Mouse (Mus musculus): ENCODE data around the gene Calr3.

Gene Calr3

GRCm38 (mm10) chr8:72443338-72443993 lies at the start of gene Calr3, which contains the start of gene 1700030K09Rik:
Gene Calr3, minus strand, starts transcription at chr8:72443870.
Gene 1700030K09Rik, plus strand, starts transcription at chr8:72443880.
- peak; percentile 94 for DNase-seq (ENCODE audit: low read depth, low spot score)

GRCm38 (mm10) chr8:72493381-72493780 lies 49.7 kb upstream of the Calr3 start:
- DNase-seq (ENCODE audit: low read depth, low spot score), result no peak

- peak; percentile 98 for DNase-seq (ENCODE audit: low read depth, low spot score)
Measured at GRCm38 (mm10) chr8:72492622-72493081, 49.0 kb upstream of the Calr3 start.

- DNase-seq (ENCODE audit: low read depth, low spot score), result peak; percentile 15
Measured at GRCm38 (mm10) chr8:72491680-72492621, 48.3 kb upstream of the Calr3 start, which contains the start of gene Slc35e1. Gene Slc35e1, minus strand, starts transcription at chr8:72492614.

- no peak for DNase-seq (ENCODE audit: low read depth, low spot score)
Measured at GRCm38 (mm10) chr8:72491017-72491416, 47.3 kb upstream of the Calr3 start.

- DNase-seq (ENCODE audit: low read depth, low spot score), result no peak
Measured at GRCm38 (mm10) chr8:72487014-72487413, 43.3 kb upstream of the Calr3 start.

GRCm38 (mm10) chr8:72485456-72486199 lies 42.0 kb upstream of the Calr3 start:
- DNase-seq (ENCODE audit: low read depth, low spot score), result no peak

GRCm38 (mm10) chr8:72474826-72475546 lies 31.3 kb upstream of the Calr3 start, which contains the start of gene Cherp:
Gene Cherp, minus strand, starts transcription at chr8:72475226.
- DNase-seq (ENCODE audit: low read depth, low spot score), result peak; percentile 94

- no peak for DNase-seq (ENCODE audit: low read depth, low spot score)
Measured at GRCm38 (mm10) chr8:72470684-72471083, 27.0 kb upstream of the Calr3 start.

- no peak for DNase-seq (ENCODE audit: low read depth, low spot score)
Measured at GRCm38 (mm10) chr8:72469984-72470383, 26.3 kb upstream of the Calr3 start.

- DNase-seq (ENCODE audit: low read depth, low spot score), result no peak
Measured at GRCm38 (mm10) chr8:72469243-72469642, 25.6 kb upstream of the Calr3 start.

- DNase-seq (ENCODE audit: low read depth, low spot score), result no peak
Measured at GRCm38 (mm10) chr8:72464211-72464610, 20.5 kb upstream of the Calr3 start.

- no peak for DNase-seq (ENCODE audit: low read depth, low spot score)
Measured at GRCm38 (mm10) chr8:72459881-72460533, 16.3 kb upstream of the Calr3 start.

- DNase-seq (ENCODE audit: low read depth, low spot score), result no peak
Measured at GRCm38 (mm10) chr8:72458457-72458856, 14.8 kb upstream of the Calr3 start.

- no peak for DNase-seq (ENCODE audit: low read depth, low spot score)
Measured at GRCm38 (mm10) chr8:72457806-72458205, 14.1 kb upstream of the Calr3 start.

GRCm38 (mm10) chr8:72455317-72455716 lies 11.6 kb upstream of the Calr3 start:
- no peak for DNase-seq (ENCODE audit: low read depth, low spot score)

- DNase-seq (ENCODE audit: low read depth, low spot score), result no peak
Measured at GRCm38 (mm10) chr8:72453904-72454303, 10.2 kb upstream of the Calr3 start.

- no peak for DNase-seq (ENCODE audit: low read depth, low spot score)
Measured at GRCm38 (mm10) chr8:72451516-72451915, 7.8 kb upstream of the Calr3 start.

- DNase-seq (ENCODE audit: low read depth, low spot score), result no peak
Measured at GRCm38 (mm10) chr8:72445071-72445470, 1.4 kb upstream of the Calr3 start.

- DNase-seq (ENCODE audit: low read depth, low spot score), result no peak
Measured at GRCm38 (mm10) chr8:72443994-72444350, 302 bp upstream of the Calr3 start.

Measured in c-Kit-negative CD71-positive TER-119-positive erythroid progenitor cells, embryonic 14.5 days (primary cell).